Mouse (Mus musculus) MEL (cell line): Measurements from ENCODE around the gene Sgk1. TPM values are rescaled to one million over a fixed set of nuclear protein-coding genes. Genes with fewer than 3 reads are reported as not detected.
A peak's percentile ranks its signal among the peaks of the same experiment; 100 is the strongest.

Experiments used
- DNase-seq: peaks from one replicate; pipeline ENCODE4 v3.0.0; 2011; ENCODE audit warnings: low read depth, low spot score
- H3K27ac ChIP-seq: 2 replicates; pipeline ENCODE4 v1.5.1; 2012; ENCODE audit warnings: low read depth, mild to moderate bottlenecking, control low read depth, low read length, moderate library complexity; ENCODE audit not compliant: control insufficient read depth
- H3K27me3 ChIP-seq, 2 experiments: fragments of 150-350 bp in 1 of 2; sonication (generic) in 1 of 2; 2 replicates each; pipeline ENCODE4 v1.6.1; 2012; ENCODE audit warnings: low read length in 2 of 2, mild to moderate bottlenecking in 2 of 2, improper control_type of control experiment in 1 of 2, moderate library complexity in 1 of 2; ENCODE audit not compliant: insufficient read depth in 2 of 2, control insufficient read depth in 1 of 2
- H3K36me3 ChIP-seq, 2 experiments: 2 replicates each; pipeline ENCODE4 v1.6.1; 2012 to 2014; ENCODE audit warnings: low read length in 2 of 2, improper control_type of control experiment in 1 of 2, inconsistent platforms in 1 of 2, mild to moderate bottlenecking in 1 of 2; ENCODE audit not compliant: insufficient read depth in 2 of 2, control insufficient read depth in 1 of 2
- H3K4me1 ChIP-seq, 2 experiments: fragments of 150-350 bp in 1 of 2; sonication (generic) in 1 of 2; 2 replicates each; pipeline ENCODE4 v1.6.1; 2012; ENCODE audit warnings: low read length in 2 of 2, improper control_type of control experiment in 1 of 2, mild to moderate bottlenecking in 1 of 2; ENCODE audit not compliant: insufficient read depth in 2 of 2, control insufficient read depth in 1 of 2
- H3K4me3 ChIP-seq, 2 experiments: fragments of 150-350 bp in 1 of 2; sonication (generic) in 1 of 2; 2 replicates each; pipeline ENCODE4 v1.5.1; 2012; ENCODE audit warnings: low read depth in 2 of 2, low read length in 2 of 2, mild to moderate bottlenecking in 2 of 2, moderate library complexity in 2 of 2, control low read depth in 1 of 2, improper control_type of control experiment in 1 of 2; ENCODE audit not compliant: control insufficient read depth in 1 of 2, insufficient read depth in 1 of 2
- H3K79me2 ChIP-seq: 2 replicates; pipeline ENCODE4 v1.6.1; 2012; ENCODE audit warnings: mild to moderate bottlenecking, low read length, moderate library complexity; ENCODE audit not compliant: control insufficient read depth, poor library complexity, insufficient read depth
- H3K9ac ChIP-seq: 2 replicates; pipeline ENCODE4 v1.6.1; 2012; ENCODE audit warnings: low read depth, mild to moderate bottlenecking, control low read depth, low read length, moderate library complexity; ENCODE audit not compliant: control insufficient read depth, poor library complexity, severe bottlenecking
- H3K9me3 ChIP-seq: fragments of 150-350 bp; sonication (generic); replicated peaks from 2 replicates; pipeline ENCODE4 v1.6.1; 2012; ENCODE audit warnings: mild to moderate bottlenecking, low read length, improper control_type of control experiment, moderate library complexity; ENCODE audit not compliant: insufficient read depth
- BHLHE40 ChIP-seq: IDR thresholded peaks from 2 replicates; pipeline ENCODE4 v1.6.1; 2012; ENCODE audit warnings: low read depth, mild to moderate bottlenecking, inconsistent platforms, low read length, improper control_type of control experiment, borderline replicate concordance
- CHD1 ChIP-seq: IDR thresholded peaks from 2 replicates; pipeline ENCODE4 v1.6.1; 2012; ENCODE audit warnings: low read depth, mild to moderate bottlenecking, inconsistent platforms, low read length, improper control_type of control experiment
- CTCF ChIP-seq, 3 experiments: IDR thresholded peaks in 2 of 3; conservative IDR thresholded peaks in 1 of 3; 2 replicates each; pipeline ENCODE4 v1.5.1; 2011 to 2012; ENCODE audit warnings: low read length in 3 of 3, low read depth in 2 of 3, mild to moderate bottlenecking in 2 of 3, improper control_type of control experiment in 1 of 3, inconsistent platforms in 1 of 3, mixed read lengths in 1 of 3, moderate library complexity in 1 of 3; ENCODE audit not compliant: control insufficient read depth in 1 of 3, insufficient read depth in 1 of 3, poor library complexity in 1 of 3, severe bottlenecking in 1 of 3
- JUND ChIP-seq: IDR thresholded peaks from 2 replicates; pipeline ENCODE4 v1.6.1; 2011; ENCODE audit warnings: low read depth, mild to moderate bottlenecking, improper control_type of control experiment, low read length
- MEF2A ChIP-seq: IDR thresholded peaks from 2 replicates; pipeline ENCODE4 v1.6.1; 2014; ENCODE audit warnings: low read depth, mild to moderate bottlenecking, inconsistent platforms, low read length, improper control_type of control experiment; ENCODE audit not compliant: poor library complexity, insufficient replicate concordance, severe bottlenecking; ENCODE audit errors: extremely low read depth
- MXI1 ChIP-seq: IDR thresholded peaks from 2 replicates; pipeline ENCODE4 v1.6.1; 2011; ENCODE audit warnings: mild to moderate bottlenecking, low read depth, low read length, improper control_type of control experiment
- POLR2A ChIP-seq, 2 experiments: IDR thresholded peaks; 2 replicates each; pipeline ENCODE4 v1.6.1; 2011 to 2012; ENCODE audit warnings: low read length in 2 of 2, mild to moderate bottlenecking in 2 of 2, control low read depth in 1 of 2, improper control_type of control experiment in 1 of 2, low read depth in 1 of 2, moderate library complexity in 1 of 2; ENCODE audit not compliant: control insufficient read depth in 1 of 2, insufficient read depth in 1 of 2, poor library complexity in 1 of 2
- RAD21 ChIP-seq: IDR thresholded peaks from 2 replicates; pipeline ENCODE4 v1.6.1; 2011; ENCODE audit warnings: mild to moderate bottlenecking, low read depth, low read length, improper control_type of control experiment
- SIN3A ChIP-seq: IDR thresholded peaks from 2 replicates; pipeline ENCODE4 v1.6.1; 2012; ENCODE audit warnings: low read length, improper control_type of control experiment, inconsistent platforms
- SMC3 ChIP-seq: IDR thresholded peaks from 2 replicates; pipeline ENCODE4 v1.6.1; 2011; ENCODE audit warnings: low read depth, low read length, improper control_type of control experiment
- TAL1 ChIP-seq: IDR thresholded peaks from 2 replicates; pipeline ENCODE4 v1.6.1; 2012; ENCODE audit warnings: mild to moderate bottlenecking, inconsistent platforms, low read length, moderate library complexity, mixed read lengths
- TBP ChIP-seq: IDR thresholded peaks from 2 replicates; pipeline ENCODE4 v1.8.0; 2011; ENCODE audit warnings: low read depth, low read length, improper control_type of control experiment
- ZMIZ1 ChIP-seq: IDR thresholded peaks from 2 replicates; pipeline ENCODE4 v1.6.1; 2012; ENCODE audit warnings: low read depth, mild to moderate bottlenecking, inconsistent platforms, low read length, improper control_type of control experiment, moderate library complexity
- polyA plus RNA-seq, 2 experiments: library from polyadenylated mRNA; stranded (reverse) in 1 of 2; unstranded in 1 of 2; fragments of >175 nt in 1 of 2; fragments of >200 nt in 1 of 2; gene quantifications; 2 replicates each; pipeline versions ENCODE4 v1.2.1 to v1.2.4; 2012; ENCODE audit warnings: low replicate concordance in 2 of 2, low read depth in 1 of 2; ENCODE audit not compliant: insufficient read length in 2 of 2, insufficient read depth in 1 of 2, missing spikeins in 1 of 2
- total RNA-seq: library from RNA; depleted of rRNA; stranded (reverse); fragments of 300-350 nt; gene quantifications from 2 replicates; pipeline ENCODE4 v1.2.3, GENCODE M21; 2012

The Sgk1 gene
- total and polyA plus RNA-seq, 3 experiments, result 1.6 to 3.2 TPM; not detected in 1

DNA sequence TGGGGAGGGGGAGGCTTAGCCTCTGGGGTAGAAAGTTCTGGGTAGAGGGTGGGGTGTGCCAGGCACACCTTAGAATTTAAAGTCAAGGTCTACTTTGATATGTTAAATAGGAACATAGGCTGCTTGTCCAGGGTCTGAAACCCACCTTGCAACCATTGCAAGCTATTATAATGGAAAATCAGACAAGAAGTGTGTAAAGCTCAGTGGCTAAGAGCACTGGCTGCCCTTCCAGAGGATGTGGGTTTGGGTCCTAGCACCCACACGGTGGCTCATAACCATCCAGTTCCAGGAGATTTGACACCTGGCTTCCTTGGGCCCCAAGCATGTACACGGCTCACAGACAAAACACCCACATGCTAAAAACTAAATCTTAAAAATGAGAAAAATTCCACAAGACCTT, 100.3 kb downstream of the Sgk1 start:
- no peak for DNase-seq
- Histone ChIP-seq H3K27ac (no peak overlapping the region), H3K36me3 (no peaks in the 10 kb centered on the region), H3K4me1 (no peaks in the 10 kb centered on the region), H3K9me3 (no peaks in the 10 kb centered on the region), H3K27me3 (peaks cover 14 to 22% of the 10 kb centered on the region in 2 experiments), H3K4me3 (no peak overlapping the region), H3K79me2 (no peaks in the 10 kb centered on the region)
- no peak for TF ChIP-seq SMC3
- TF ChIP-seq, all 39 proteins: peak for 0
- no peak overlapping the region for H3K9ac ChIP-seq

DNA sequence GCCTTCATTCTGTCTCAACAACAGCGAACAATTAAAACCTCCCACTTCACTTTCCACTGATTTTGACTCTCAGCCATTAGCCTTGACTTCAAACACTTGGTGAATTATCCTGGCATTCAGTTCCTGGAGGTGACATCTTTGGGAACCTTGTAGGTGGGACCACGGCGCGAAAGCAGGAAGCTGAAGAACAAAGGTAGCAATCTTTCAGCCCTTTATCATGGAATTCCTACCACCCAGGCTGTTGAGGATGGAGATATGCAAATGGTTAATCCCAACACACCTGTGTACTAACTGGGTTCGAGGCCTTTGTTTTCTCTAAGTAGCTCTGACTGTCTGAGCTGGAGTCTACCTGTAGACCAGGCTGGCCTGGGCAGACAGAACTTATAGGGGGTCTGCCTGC, 106.5 kb downstream of the Sgk1 start:
- no peak for TF ChIP-seq CHD1
- TF ChIP-seq MEF2A, result no peak
- TF ChIP-seq TBP, result no peak
- no peak for TF ChIP-seq RAD21
- no peak for TF ChIP-seq SIN3A
- TF ChIP-seq POLR2A (IDR thresholded peaks at IDR 0.05; ENCODE audit: control insufficient read depth in 1 of 2, insufficient read depth in 1 of 2, low read depth in 1 of 2, low read length in 2 of 2, poor library complexity in 1 of 2), result no peak
- no peak for TF ChIP-seq TAL1
- no peak for TF ChIP-seq MXI1
- no peak for TF ChIP-seq BHLHE40
- TF ChIP-seq SMC3, result no peak
- no peak for TF ChIP-seq ZMIZ1
- Histone ChIP-seq H3K27ac (no peak overlapping the region), H3K9ac (no peak overlapping the region)

DNA sequence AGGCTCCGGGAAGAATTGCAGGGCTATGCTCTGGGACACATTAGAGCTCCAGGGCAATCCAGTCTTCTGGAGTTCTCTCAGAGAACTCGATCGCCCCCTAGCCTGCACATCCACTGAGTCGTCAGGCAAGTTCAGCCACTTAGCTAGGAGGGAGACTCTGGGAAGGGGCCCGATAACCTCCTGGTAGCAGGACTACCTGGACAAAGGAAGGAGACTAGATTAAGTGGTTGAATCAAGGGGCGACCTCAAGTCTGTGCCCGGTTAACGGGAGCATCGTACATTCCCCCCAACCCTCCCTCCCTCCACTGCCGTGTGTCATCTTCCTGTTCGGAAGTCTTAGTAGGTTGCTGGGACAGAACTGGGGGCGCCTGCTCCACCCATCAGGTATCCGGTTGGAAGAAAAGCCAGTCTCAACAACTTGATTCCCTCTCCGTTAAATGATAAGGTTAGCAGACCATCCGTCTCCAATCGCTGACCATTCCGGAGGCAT, 109.4 kb downstream of the Sgk1 start:
- Histone ChIP-seq H3K36me3 (peaks cover 0 to 4% of the 10 kb centered on the region in 2 experiments; a peak in 1 of 4 replicates), H3K4me1 (no peaks in the 10 kb centered on the region), H3K4me3 (no peak overlapping the region), H3K79me2 (no peaks in the 10 kb centered on the region), H3K27me3 (peaks cover 14 to 15% of the 10 kb centered on the region in 2 experiments), H3K9me3 (no peaks in the 10 kb centered on the region), H3K9ac (no peak overlapping the region), H3K27ac (no peak overlapping the region)
- DNase-seq, result peak; percentile 45
- no peak for TF ChIP-seq SIN3A
- TF ChIP-seq JUND, result no peak
- peak; percentile 33 for TF ChIP-seq RAD21
- TF ChIP-seq SMC3, result peak; percentile 35; the same call in 1 of the 2 replicates
- TF ChIP-seq CTCF (IDR thresholded peaks at IDR 0.05 in 2 of 3, conservative IDR thresholded peaks at IDR 0.05 in 1 of 3; ENCODE audit: control insufficient read depth in 1 of 3, insufficient read depth in 1 of 3, low read depth in 2 of 3, low read length in 3 of 3, poor library complexity in 1 of 3, severe bottlenecking in 1 of 3), result peak; percentile 18 to 47 (median 45); a peak in 4 of 6 replicates

More for the DNA sequence above, 106.5 kb downstream of the Sgk1 start:
- H3K27me3 ChIP-seq, result peaks cover 17 to 25% of the 10 kb centered on the region in 2 experiments
- no peak overlapping the region for H3K4me3 ChIP-seq
- no peaks in the 10 kb centered on the region for H3K79me2 ChIP-seq
- no peak for DNase-seq
- peaks cover 0 to 4% of the 10 kb centered on the region in 2 experiments; a peak in 1 of 4 replicates for H3K36me3 ChIP-seq
- H3K4me1 ChIP-seq, result no peaks in the 10 kb centered on the region
- no peaks in the 10 kb centered on the region for H3K9me3 ChIP-seq
